Mouse (Mus musculus): ENCODE measurements around the gene Auts2. TPM values are rescaled to one million over a fixed set of nuclear protein-coding genes. Genes with fewer than 3 reads are reported as not detected.

Gene Auts2
- polyA plus RNA-seq, 1 experiment from 2014 or later = 30.4 TPM

DNA sequence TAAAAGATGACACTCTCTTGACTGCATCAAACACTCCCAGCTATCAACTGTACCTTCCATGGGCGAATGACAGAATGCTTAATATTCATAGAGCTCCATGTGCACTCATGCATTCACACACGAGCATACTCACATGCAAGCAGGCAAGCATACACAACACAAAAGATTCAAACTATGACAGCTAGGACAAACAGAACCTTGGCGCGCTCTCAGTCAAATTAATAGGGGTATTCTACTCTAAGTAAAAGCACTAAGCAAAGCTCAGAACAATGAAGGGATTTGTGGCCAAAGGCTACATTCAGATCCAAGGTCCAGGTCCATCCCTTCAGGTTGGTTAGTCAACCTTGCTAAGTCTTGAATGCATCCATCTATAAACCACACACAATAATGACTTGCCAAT, 219.5 kb downstream of the Auts2 start:
- no peaks in the 10 kb centered on the region for H3K36me3 ChIP-seq (ENCODE audit: control insufficient read depth, insufficient read depth, low read length)
- H3K9me3 ChIP-seq (ENCODE audit: control insufficient read depth, low read length) = no peaks in the 10 kb centered on the region
- no peak for DNase-seq (ENCODE audit: low spot score)
- ATAC-seq (replicated peaks; ENCODE audit: low FRiP score, low TSS enrichment, low read depth) = no peak
- no peaks in the 10 kb centered on the region; the same call in 1 of the 2 replicates for H3K4me1 ChIP-seq (replicated peaks; ENCODE audit: control insufficient read depth, insufficient read depth, low read length)
- 89% methylated on average over 4 of the region's 4 CpGs for WGBS
- H3K27me3 ChIP-seq (replicated peaks; ENCODE audit: control insufficient read depth, insufficient read depth, low read length) = no peaks in the 10 kb centered on the region
- H3K4me3 ChIP-seq (ENCODE audit: low read depth, low read length) = no peak overlapping the region
- H3K4me2 ChIP-seq (ENCODE audit: low read length) = no peak overlapping the region
- H3K27ac ChIP-seq (ENCODE audit: low read depth) = no peak overlapping the region
- no peak overlapping the region for H3K9ac ChIP-seq (ENCODE audit: low read length)

DNA sequence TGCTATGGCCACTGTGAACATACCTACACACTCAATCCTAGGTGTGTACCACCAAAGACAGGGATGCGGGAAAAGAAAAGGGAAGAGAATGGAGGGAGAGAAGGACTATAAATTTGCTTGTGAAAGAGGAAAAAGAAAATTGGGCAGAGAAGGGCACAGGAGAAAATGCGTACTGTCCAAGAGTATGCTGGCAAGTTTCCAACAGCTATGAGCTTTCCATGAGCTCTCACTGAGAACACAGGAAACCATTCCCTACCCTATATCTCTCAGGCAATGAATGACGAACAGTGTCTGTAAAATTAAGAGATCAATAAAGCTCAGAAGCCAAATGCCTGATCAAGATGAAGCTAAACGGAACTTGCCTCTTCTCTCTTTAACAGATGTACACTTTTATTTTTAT, 220.2 kb downstream of the Auts2 start:
- no peak overlapping the region for H3K27ac ChIP-seq (ENCODE audit: low read depth)
- H3K9me3 ChIP-seq (ENCODE audit: control insufficient read depth, low read length) = no peaks in the 10 kb centered on the region
- no peaks in the 10 kb centered on the region for H3K27me3 ChIP-seq (replicated peaks; ENCODE audit: control insufficient read depth, insufficient read depth, low read length)
- ATAC-seq (replicated peaks; ENCODE audit: low FRiP score, low TSS enrichment, low read depth) (no peak), DNase-seq (ENCODE audit: low spot score) (no peak)
- no peak overlapping the region for H3K9ac ChIP-seq (ENCODE audit: low read length)
- H3K4me1 ChIP-seq (replicated peaks; ENCODE audit: control insufficient read depth, insufficient read depth, low read length) = no peaks in the 10 kb centered on the region; the same call in 1 of the 2 replicates
- H3K36me3 ChIP-seq (ENCODE audit: control insufficient read depth, insufficient read depth, low read length) = no peaks in the 10 kb centered on the region
- H3K4me2 ChIP-seq (ENCODE audit: low read length) = no peak overlapping the region
- WGBS = 59% methylated on average over 4 of the region's 4 CpGs
- no peak overlapping the region for H3K4me3 ChIP-seq (ENCODE audit: low read depth, low read length)

DNA sequence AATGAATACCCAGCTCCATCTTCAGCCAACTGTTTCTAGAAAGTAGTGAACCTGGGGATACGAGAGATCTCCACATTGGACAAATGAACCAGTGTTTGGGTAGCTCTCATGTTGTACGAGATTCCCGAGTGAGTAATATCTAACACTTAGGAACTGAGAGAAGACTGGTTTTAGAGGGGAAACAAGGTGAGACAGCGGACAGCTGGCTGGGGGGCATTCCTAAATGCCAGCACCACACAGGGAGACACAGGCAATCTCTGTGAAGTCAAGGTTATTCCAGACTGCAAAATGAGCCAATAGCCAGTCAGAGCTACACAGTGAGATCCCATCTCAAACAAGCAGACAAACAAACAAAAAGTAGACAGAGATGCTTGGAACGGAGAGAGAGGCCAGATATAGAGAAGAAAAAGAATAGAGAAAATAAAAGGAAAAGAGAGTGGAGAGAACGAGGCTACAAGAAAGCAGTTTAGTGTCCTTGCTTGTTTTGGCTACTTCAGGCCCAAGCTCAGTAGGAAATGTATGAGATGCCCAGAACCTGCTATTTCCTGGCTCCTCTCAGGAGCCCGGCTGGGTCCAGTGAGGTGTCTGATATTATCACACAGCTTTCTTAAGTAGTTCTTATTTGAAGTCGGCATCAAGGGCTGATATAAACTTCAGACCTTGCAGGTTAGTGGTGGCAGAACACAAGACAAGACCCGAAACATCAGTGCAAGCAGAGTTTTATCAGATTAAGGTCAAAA, 224.9 kb downstream of the Auts2 start:
- 84% methylated on average over 9 of the region's 9 CpGs for WGBS
- Histone ChIP-seq H3K9ac (ENCODE audit: low read length) (no peak overlapping the region), H3K4me3 (ENCODE audit: low read depth, low read length) (no peak overlapping the region), H3K27me3 (replicated peaks; ENCODE audit: control insufficient read depth, insufficient read depth, low read length) (no peaks in the 10 kb centered on the region), H3K27ac (ENCODE audit: low read depth) (no peak overlapping the region), H3K4me1 (replicated peaks; ENCODE audit: control insufficient read depth, insufficient read depth, low read length) (no peaks in the 10 kb centered on the region; the same call in 1 of the 2 replicates), H3K4me2 (ENCODE audit: low read length) (no peak overlapping the region), H3K36me3 (ENCODE audit: control insufficient read depth, insufficient read depth, low read length) (no peaks in the 10 kb centered on the region), H3K9me3 (ENCODE audit: control insufficient read depth, low read length) (no peaks in the 10 kb centered on the region)
- ATAC-seq (replicated peaks; ENCODE audit: low FRiP score, low TSS enrichment, low read depth) = no peak
- DNase-seq (ENCODE audit: low spot score) = no peak

DNA sequence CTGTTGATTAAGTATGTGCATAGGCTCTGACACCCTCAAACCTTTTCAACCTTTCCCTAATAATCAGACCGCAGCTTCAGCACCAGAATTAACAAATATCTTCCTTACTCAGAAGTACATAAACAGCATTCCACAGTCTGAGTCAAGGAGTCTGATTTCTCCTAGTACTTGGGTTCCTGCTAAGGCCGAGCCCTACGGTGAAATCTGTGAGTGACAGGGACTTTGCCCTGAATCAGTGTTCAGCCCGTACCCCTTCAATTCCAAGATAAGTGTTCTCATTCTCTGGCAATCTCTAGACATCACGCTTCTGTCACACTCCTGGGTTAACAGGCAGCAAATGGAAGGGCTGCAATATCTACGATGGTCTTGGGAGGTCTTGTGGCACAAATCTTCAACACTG, 226.2 kb downstream of the Auts2 start:
- Histone ChIP-seq H3K4me2 (ENCODE audit: low read length) (no peak overlapping the region), H3K4me1 (replicated peaks; ENCODE audit: control insufficient read depth, insufficient read depth, low read length) (no peaks in the 10 kb centered on the region), H3K9me3 (ENCODE audit: control insufficient read depth, low read length) (no peaks in the 10 kb centered on the region), H3K27me3 (replicated peaks; ENCODE audit: control insufficient read depth, insufficient read depth, low read length) (no peaks in the 10 kb centered on the region), H3K36me3 (ENCODE audit: control insufficient read depth, insufficient read depth, low read length) (no peaks in the 10 kb centered on the region), H3K4me3 (ENCODE audit: low read depth, low read length) (no peak overlapping the region), H3K27ac (ENCODE audit: low read depth) (no peak overlapping the region), H3K9ac (ENCODE audit: low read length) (no peak overlapping the region)
- ATAC-seq (replicated peaks; ENCODE audit: low FRiP score, low TSS enrichment, low read depth) (0 out of 2 replicates have a peak, but pooled peaks have one; percentile 23), DNase-seq (ENCODE audit: low spot score) (no peak)
- WGBS = 63% methylated on average over 6 of the region's 6 CpGs

DNA sequence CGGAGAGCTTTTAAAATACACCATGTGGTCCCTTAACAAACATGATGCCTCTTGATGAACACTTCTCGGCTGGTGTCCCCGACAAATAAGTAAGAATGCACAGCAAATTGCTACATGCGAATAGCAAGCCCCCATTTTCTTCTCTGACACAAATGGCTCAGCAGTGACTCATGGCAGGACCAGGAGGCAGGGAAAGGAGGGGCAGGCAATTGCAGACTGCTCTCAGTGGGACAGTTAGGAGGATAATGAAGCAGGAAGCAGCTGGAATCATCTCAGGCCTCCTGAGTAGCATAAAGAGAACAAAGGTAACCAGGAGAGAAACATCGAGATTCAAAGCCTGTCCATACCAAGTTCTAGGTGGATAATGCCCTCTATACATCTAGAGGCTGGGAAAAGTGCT, 228.8 kb downstream of the Auts2 start:
- DNase-seq (ENCODE audit: low spot score) (no peak), ATAC-seq (replicated peaks; ENCODE audit: low FRiP score, low TSS enrichment, low read depth) (no peak)
- Histone ChIP-seq H3K27ac (ENCODE audit: low read depth) (no peak overlapping the region), H3K4me3 (ENCODE audit: low read depth, low read length) (no peak overlapping the region), H3K27me3 (replicated peaks; ENCODE audit: control insufficient read depth, insufficient read depth, low read length) (no peaks in the 10 kb centered on the region), H3K4me1 (replicated peaks; ENCODE audit: control insufficient read depth, insufficient read depth, low read length) (no peaks in the 10 kb centered on the region), H3K9me3 (ENCODE audit: control insufficient read depth, low read length) (no peaks in the 10 kb centered on the region), H3K4me2 (ENCODE audit: low read length) (no peak overlapping the region), H3K9ac (ENCODE audit: low read length) (no peak overlapping the region), H3K36me3 (ENCODE audit: control insufficient read depth, insufficient read depth, low read length) (no peaks in the 10 kb centered on the region)
- 79% methylated on average over 5 of the region's 5 CpGs for WGBS

DNA sequence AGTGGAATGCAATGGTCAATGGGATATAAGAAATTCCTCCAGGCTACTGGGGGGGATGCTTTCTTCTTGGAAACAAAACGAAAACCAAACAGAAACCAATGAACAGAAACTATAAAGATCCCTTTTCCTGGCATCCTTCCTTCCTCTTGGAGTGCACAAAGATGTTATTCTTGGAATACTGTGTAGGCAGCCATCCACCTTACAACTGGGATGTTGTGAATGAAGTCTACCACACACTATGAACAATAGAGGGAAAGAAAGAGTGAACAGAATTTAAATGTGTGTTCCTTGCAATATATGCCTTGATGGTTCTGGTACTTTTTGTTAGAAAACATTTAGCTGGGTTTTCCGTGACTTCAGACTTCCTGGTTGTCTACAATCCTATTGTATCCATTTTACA, 236.1 kb downstream of the Auts2 start:
- 76% methylated on average over 2 of the region's 2 CpGs for WGBS

DNA sequence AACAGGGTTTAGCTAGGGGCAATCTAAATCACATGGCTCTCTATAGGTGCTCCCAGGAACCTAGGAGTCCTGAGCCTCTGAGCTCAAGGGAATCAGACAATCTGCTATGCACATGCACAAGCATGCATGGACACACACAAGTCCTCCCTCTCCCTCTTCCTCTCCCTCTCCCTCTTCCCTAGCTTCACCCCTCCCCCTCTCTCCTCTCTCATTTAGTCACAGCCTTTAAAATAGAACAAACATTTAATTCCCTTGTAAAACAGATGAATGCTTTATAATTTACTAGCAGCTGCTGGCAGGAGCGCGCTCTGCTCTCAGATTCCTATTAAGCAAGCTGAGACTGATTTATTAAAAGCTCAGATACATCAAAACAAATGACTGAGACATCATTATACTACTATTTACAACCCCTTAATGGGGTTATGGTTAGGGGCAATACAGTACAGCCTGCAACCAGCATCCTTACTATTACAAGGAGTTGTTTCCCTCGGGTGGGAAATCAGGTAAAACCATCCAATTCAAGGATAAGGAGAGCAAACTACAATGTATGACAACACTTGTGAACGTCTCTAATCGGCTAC, 237.7 kb downstream of the Auts2 start:
- ATAC-seq (replicated peaks; ENCODE audit: low FRiP score, low TSS enrichment, low read depth) = no peak
- no peak overlapping the region for H3K4me2 ChIP-seq (ENCODE audit: low read length)
- 43% methylated on average over 5 of the region's 5 CpGs for WGBS

More for the DNA sequence above, 236.1 kb downstream of the Auts2 start:
- H3K9me3 ChIP-seq (ENCODE audit: control insufficient read depth, low read length) = no peaks in the 10 kb centered on the region
- ATAC-seq (replicated peaks; ENCODE audit: low FRiP score, low TSS enrichment, low read depth) (no peak), DNase-seq (ENCODE audit: low spot score) (no peak)
- no peaks in the 10 kb centered on the region for H3K27me3 ChIP-seq (replicated peaks; ENCODE audit: control insufficient read depth, insufficient read depth, low read length)
- H3K27ac ChIP-seq (ENCODE audit: low read depth) = no peak overlapping the region
- peaks cover 6% of the 10 kb centered on the region; the same call in 1 of the 2 replicates for H3K4me1 ChIP-seq (replicated peaks; ENCODE audit: control insufficient read depth, insufficient read depth, low read length)
- H3K36me3 ChIP-seq (ENCODE audit: control insufficient read depth, insufficient read depth, low read length) = no peaks in the 10 kb centered on the region
- no peak overlapping the region for H3K9ac ChIP-seq (ENCODE audit: low read length)
- H3K4me2 ChIP-seq (ENCODE audit: low read length) = no peak overlapping the region
- H3K4me3 ChIP-seq (ENCODE audit: low read depth, low read length) = no peak overlapping the region

DNA sequence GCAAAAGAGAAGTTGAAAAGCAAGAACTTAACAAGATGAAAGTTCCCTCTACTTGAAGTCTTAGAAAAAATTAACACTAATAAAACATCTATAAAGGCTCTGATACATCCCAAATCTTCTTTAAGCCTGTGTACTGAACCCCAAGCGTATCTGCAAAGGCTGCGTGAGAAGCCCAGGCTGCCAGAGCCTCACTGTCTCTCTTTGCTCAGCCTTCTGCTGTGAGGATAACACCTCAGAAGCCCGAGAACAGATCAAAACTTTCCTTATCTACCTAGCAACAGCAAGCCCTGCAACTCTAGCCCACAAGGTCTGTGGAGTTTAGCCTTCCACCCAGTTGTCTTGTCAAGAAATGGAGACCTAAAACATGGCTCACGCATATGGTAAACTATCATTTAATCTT, 240.4 kb downstream of the Auts2 start:
- H3K9ac ChIP-seq (ENCODE audit: low read length) = no peak overlapping the region
- peaks cover 12% of the 10 kb centered on the region for H3K4me1 ChIP-seq (replicated peaks; ENCODE audit: control insufficient read depth, insufficient read depth, low read length)
- no peak overlapping the region for H3K27ac ChIP-seq (ENCODE audit: low read depth)
- no peak for ATAC-seq (replicated peaks; ENCODE audit: low FRiP score, low TSS enrichment, low read depth)
- H3K4me2 ChIP-seq (ENCODE audit: low read length) = no peak overlapping the region
- no peak overlapping the region for H3K4me3 ChIP-seq (ENCODE audit: low read depth, low read length)
- no peaks in the 10 kb centered on the region for H3K9me3 ChIP-seq (ENCODE audit: control insufficient read depth, low read length)
- WGBS = 81% methylated on average over 4 of the region's 4 CpGs
- DNase-seq (ENCODE audit: low spot score) = no peak
- no peaks in the 10 kb centered on the region for H3K36me3 ChIP-seq (ENCODE audit: control insufficient read depth, insufficient read depth, low read length)
- H3K27me3 ChIP-seq (replicated peaks; ENCODE audit: control insufficient read depth, insufficient read depth, low read length) = no peaks in the 10 kb centered on the region

More for the DNA sequence above, 237.7 kb downstream of the Auts2 start:
- Histone ChIP-seq H3K9ac (ENCODE audit: low read length) (no peak overlapping the region), H3K9me3 (ENCODE audit: control insufficient read depth, low read length) (no peaks in the 10 kb centered on the region), H3K27ac (ENCODE audit: low read depth) (no peak overlapping the region), H3K4me3 (ENCODE audit: low read depth, low read length) (no peak overlapping the region), H3K27me3 (replicated peaks; ENCODE audit: control insufficient read depth, insufficient read depth, low read length) (no peaks in the 10 kb centered on the region), H3K36me3 (ENCODE audit: control insufficient read depth, insufficient read depth, low read length) (no peaks in the 10 kb centered on the region), H3K4me1 (replicated peaks; ENCODE audit: control insufficient read depth, insufficient read depth, low read length) (peaks cover 10% of the 10 kb centered on the region)
- no peak for DNase-seq (ENCODE audit: low spot score)

DNA sequence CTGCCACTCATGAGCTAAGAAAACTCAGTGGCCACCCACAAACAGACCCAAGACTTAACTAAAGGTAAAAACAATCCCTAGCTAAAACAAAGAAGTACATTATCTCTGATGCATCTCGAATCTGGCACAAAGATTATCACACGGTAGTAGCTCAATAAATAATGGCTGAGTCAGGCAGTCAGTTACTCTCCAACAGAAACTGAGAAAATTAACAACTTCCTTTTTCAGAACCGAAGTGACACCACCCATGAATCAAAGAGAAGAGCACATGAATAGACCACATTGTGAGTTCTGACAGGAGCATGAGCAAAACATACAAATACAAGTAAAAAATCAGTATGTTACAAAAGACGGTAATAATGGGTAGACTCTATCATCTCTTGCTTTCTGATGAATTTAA, 242.3 kb downstream of the Auts2 start:
- no peak for DNase-seq (ENCODE audit: low spot score)
- Histone ChIP-seq H3K4me2 (ENCODE audit: low read length) (no peak overlapping the region), H3K9me3 (ENCODE audit: control insufficient read depth, low read length) (no peaks in the 10 kb centered on the region), H3K9ac (ENCODE audit: low read length) (no peak overlapping the region), H3K27ac (ENCODE audit: low read depth) (no peak overlapping the region), H3K27me3 (replicated peaks; ENCODE audit: control insufficient read depth, insufficient read depth, low read length) (no peaks in the 10 kb centered on the region), H3K4me3 (ENCODE audit: low read depth, low read length) (no peak overlapping the region), H3K4me1 (replicated peaks; ENCODE audit: control insufficient read depth, insufficient read depth, low read length) (peaks cover 12% of the 10 kb centered on the region), H3K36me3 (ENCODE audit: control insufficient read depth, insufficient read depth, low read length) (no peaks in the 10 kb centered on the region)
- ATAC-seq (replicated peaks; ENCODE audit: low FRiP score, low TSS enrichment, low read depth) = no peak
- whole genome bisulfite sequencing = 49% methylated on average over 4 of the region's 4 CpGs
